In the genomic region with DNA sequence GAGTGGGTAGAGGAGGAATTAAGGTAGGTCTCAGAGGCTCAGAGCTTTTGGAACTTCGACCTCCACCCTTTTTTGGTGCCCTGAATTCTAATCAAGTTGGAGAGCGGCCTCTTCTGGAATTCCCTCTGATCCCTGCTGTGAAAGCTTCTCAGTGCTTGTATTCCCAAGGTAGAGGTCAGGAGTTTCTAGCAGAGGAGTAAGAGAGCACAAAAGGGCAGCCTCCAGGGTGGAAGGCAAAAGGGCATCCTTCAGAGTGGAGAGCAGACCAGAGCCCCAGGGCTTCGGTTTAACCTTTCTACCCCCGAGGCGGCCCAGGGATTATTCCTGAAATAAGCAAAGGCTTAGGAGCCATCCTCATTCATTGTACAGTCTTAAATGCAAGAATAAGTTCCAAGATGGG, we compare ENCODE assay signal across 16 mouse cellular contexts. TPM values are rescaled to one million over a fixed set of nuclear protein-coding genes. Genes with fewer than 3 reads are reported as not detected.
A peak's percentile ranks its signal among the peaks of the same experiment; 100 is the strongest.
DNase-seq lines count a peak whose midpoint lies in the region; ATAC-seq and TF ChIP-seq lines count a peak whose summit lies in the region.
"Had no signal": no experiment of that assay in that cellular context is flagged by ENCODE, and none has a peak within 500 bp of the region (broad histone marks: within the 10 kb centered on the region; RNA-seq: fewer than 3 reads in every experiment).

No protein-coding gene starts in this region.

- peak; percentile 41 for DNase-seq in embryo, embryonic 10 days (ENCODE audit: low spot score)
- no peak for DNase-seq in embryo, embryonic 10.5 days (ENCODE audit: low spot score)
- DNase-seq in kidney, adult 11 months, result peak; percentile 40
- DNase-seq in kidney, postnatal 10 days, result no peak
- peak; percentile 33 for DNase-seq in midbrain, embryonic 10.5 days (ENCODE audit: low spot score)
- no peak for DNase-seq in midbrain, postnatal 0 days (ENCODE audit: low spot score)
- peak; percentile 59 to 70 for DNase-seq in kidney, postnatal 36 days
- DNase-seq: adrenal gland, adult 8-10 months; cerebellum, adult 18-20 months; lung, postnatal 10 days; right cerebral cortex, postnatal 14 days had no signal

- peak overlapping the region; percentile 7; the same call in 1 of the 2 replicates for H3K4me3 ChIP-seq in midbrain, embryonic 10.5 days
- H3K4me3 ChIP-seq in midbrain, postnatal 0 days (ENCODE audit: low read depth, low read length), result no peak overlapping the region
- H3K4me3 ChIP-seq: hindbrain, embryonic 15.5 days; megakaryocyte, embryonic 14.5 days had no signal

- H3K27ac ChIP-seq in midbrain, embryonic 10.5 days (replicated peaks), result peak overlapping the region; percentile 59
- H3K27ac ChIP-seq in midbrain, postnatal 0 days (ENCODE audit: low read depth, low read length), result no peak overlapping the region
- H3K27ac ChIP-seq: hindbrain, embryonic 15.5 days; liver, embryonic 14.5 days had no signal

- H3K9ac ChIP-seq in midbrain, postnatal 0 days (replicated peaks; ENCODE audit: low read length, poor library complexity, severe bottlenecking), result no peak overlapping the region
- H3K9ac ChIP-seq: hindbrain, embryonic 15.5 days; liver, embryonic 14.5 days had no signal

- ATAC-seq in midbrain, postnatal 0 days (ENCODE audit: low FRiP score), result no peak
- ATAC-seq in erythroblast, adult 5-6 weeks (replicated peaks; ENCODE audit: low FRiP score, poor library complexity, severe bottlenecking), result no peak
- ATAC-seq: intestine, postnatal 0 days had no signal

- no peaks in the 10 kb centered on the region for H3K27me3 ChIP-seq in midbrain, embryonic 10.5 days (ENCODE audit: low read depth, poor library complexity, severe bottlenecking)
- no peaks in the 10 kb centered on the region for H3K27me3 ChIP-seq in midbrain, postnatal 0 days (ENCODE audit: insufficient read depth, low read length)
- H3K27me3 ChIP-seq: hindbrain, embryonic 15.5 days; megakaryocyte, embryonic 14.5 days had no signal

- H3K4me2 ChIP-seq in midbrain, postnatal 0 days (ENCODE audit: low read depth, low read length, poor library complexity, severe bottlenecking), result no peak overlapping the region
- H3K4me2 ChIP-seq: hindbrain, embryonic 15.5 days had no signal

- 3% methylated on average over 5 of the region's 5 CpGs for WGBS in midbrain, embryonic 10.5 days
- 15% methylated on average over 5 of the region's 5 CpGs for WGBS in midbrain, postnatal 0 days

- no peak for TF ChIP-seq CTCF in midbrain, postnatal 0 days (IDR thresholded peaks at IDR 0.05)

- H3K9me3 ChIP-seq in midbrain, embryonic 10.5 days (replicated peaks), result no peaks in the 10 kb centered on the region
- H3K9me3 ChIP-seq in midbrain, postnatal 0 days (ENCODE audit: low read length), result no peaks in the 10 kb centered on the region
- H3K9me3 ChIP-seq: hindbrain, embryonic 15.5 days; megakaryocyte, embryonic 14.5 days had no signal

- peaks cover 42% of the 10 kb centered on the region for H3K4me1 ChIP-seq in midbrain, embryonic 10.5 days
- no peaks in the 10 kb centered on the region for H3K4me1 ChIP-seq in midbrain, postnatal 0 days (ENCODE audit: insufficient read depth, low read length)

- peaks cover 12% of the 10 kb centered on the region; the same call in 1 of the 2 replicates for H3K36me3 ChIP-seq in midbrain, embryonic 10.5 days
- no peaks in the 10 kb centered on the region; the same call in 1 of the 2 replicates for H3K36me3 ChIP-seq in midbrain, postnatal 0 days (ENCODE audit: insufficient read depth, low read length)
- H3K36me3 ChIP-seq: hindbrain, embryonic 15.5 days had no signal

RNA-seq across cellular contexts. Expression of a gene that starts 16.6 kb away (rescaled TPM):
- 166 and 195 TPM in 2 replicates for polyA plus RNA-seq in midbrain, embryonic 10.5 days (2016; fragmentation: Nextera tagmentation; extraction: Ambion mirVana)
- 284 and 301 TPM in 2 replicates for total RNA-seq in midbrain, postnatal 0 days (2014; rRNA removed)
- 161 and 166 TPM in 2 replicates for polyA plus RNA-seq in midbrain, postnatal 0 days (2015; fragmentation: Nextera tagmentation; extraction: Ambion mirVana)
- 375 and 403 TPM in 2 replicates for total RNA-seq in erythroblast, adult 5-6 weeks (2015; ENCODE audit: low replicate concordance)
- total RNA-seq in erythroblast, adult 5-6 weeks (2017; ENCODE audit: low replicate concordance), result 937 and 1,092 TPM in 2 replicates

RNA-seq across cellular contexts. Expression of a gene that starts 47.0 kb away (rescaled TPM):
- polyA plus RNA-seq in midbrain, embryonic 10.5 days (2016; fragmentation: Nextera tagmentation; extraction: Ambion mirVana), result 89.2 and 107 TPM in 2 replicates
- 90.9 and 101 TPM in 2 replicates for total RNA-seq in midbrain, postnatal 0 days (2014; rRNA removed)
- 95.7 and 107 TPM in 2 replicates for polyA plus RNA-seq in midbrain, postnatal 0 days (2015; fragmentation: Nextera tagmentation; extraction: Ambion mirVana)
- total RNA-seq in erythroblast, adult 5-6 weeks (2015; ENCODE audit: low replicate concordance), result 23.2 and 40.9 TPM in 2 replicates
- total RNA-seq in erythroblast, adult 5-6 weeks (2017; ENCODE audit: low replicate concordance), result 24.1 and 30.1 TPM in 2 replicates

Comparison
In these comparisons a context has a peak if more than half of its experiments do, and no peak if none do; other contexts are left out.
1. DNase-seq: peak in embryo, embryonic 10 days (single experiment), kidney, adult 11 months (single experiment), midbrain, embryonic 10.5 days (single experiment) and kidney, postnatal 36 days (2 of 2); none in embryo, embryonic 10.5 days (single experiment), kidney, postnatal 10 days (single experiment) and midbrain, postnatal 0 days (single experiment).